Mouse (Mus musculus) ES-CJ7 (cell line): ENCODE measurements at regions not wholly inside any gene's neighbourhood (a gene's known extent, or its start where the extent isn't known, plus 50 kb on each side); places are given as distances from the start of the nearest gene placed in this dataset.

Experiments used
- DNase-seq: peaks from one replicate; pipeline ENCODE4 v3.0.0; 2011; ENCODE audit warnings: low read depth, low spot score

DNA sequence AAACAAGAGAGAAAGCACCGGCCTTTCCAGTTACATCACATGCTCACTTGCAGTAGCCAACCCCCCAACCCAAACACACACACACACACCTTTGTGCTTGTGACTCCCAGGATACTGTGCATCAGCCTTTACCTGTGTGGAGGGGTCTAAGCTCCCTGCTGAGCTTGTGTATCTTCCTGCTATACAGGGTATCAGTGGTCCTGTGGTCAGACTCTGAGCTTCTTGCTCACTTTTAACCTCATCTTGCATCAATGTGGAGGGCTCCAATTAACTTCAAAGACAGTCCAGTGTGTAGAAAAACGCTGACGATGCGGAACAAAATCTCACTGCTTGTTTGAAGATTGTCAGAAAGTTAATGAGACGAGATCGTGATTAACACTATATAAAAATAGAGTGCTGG, 71.4 kb upstream of the Gypa start:
- no peak for DNase-seq

DNA sequence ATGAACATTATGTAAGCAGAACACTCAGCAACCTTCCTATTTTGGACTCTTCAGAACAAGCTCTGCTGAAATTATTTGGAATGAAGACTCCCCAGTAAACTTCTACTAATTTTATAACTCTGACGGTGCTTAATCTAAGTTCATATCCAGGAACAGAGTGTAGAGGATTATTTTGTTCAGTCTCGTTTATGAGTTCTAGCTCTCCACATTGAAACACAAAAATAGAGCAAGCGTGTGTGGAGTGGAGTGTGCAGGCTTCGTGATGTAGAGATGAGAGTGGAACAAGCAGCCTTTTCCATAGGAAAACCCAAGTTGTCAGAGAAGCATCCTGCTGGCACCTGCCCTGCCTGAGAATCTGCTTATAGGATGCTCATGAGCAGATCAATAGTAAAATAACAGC, 77.5 kb upstream of the Gypa start:
- DNase-seq, result no peak

DNA sequence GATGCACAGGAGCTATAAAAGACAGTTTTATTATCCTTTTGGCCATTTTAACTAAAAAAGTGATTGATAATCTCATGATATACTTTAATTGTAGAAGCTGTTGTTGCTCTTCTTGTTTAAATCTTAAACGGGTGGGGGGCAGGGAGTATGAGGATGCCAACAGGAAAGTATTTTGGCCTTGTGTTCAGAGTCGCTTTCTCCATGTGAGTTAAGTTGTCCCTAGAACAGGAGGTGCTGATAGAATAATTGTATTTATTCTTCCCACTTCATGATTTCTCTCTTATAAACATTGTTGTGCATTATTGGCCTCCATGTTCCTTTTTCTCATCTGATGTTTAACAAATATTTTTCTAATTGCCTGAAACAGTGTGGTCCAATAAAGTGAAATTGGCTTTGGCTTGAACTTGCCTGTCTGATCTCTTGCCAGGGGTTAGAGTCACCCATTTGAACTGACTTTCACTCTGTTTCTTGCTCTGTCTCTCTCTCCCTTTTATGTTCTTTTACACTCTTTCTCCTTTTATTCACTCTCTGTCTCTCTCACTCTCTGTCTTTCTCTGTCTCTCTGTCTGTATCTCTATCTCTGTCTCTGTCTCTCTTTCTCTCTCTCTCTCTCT, 93.9 kb upstream of the Gypa start:
- DNase-seq, result no peak

DNA sequence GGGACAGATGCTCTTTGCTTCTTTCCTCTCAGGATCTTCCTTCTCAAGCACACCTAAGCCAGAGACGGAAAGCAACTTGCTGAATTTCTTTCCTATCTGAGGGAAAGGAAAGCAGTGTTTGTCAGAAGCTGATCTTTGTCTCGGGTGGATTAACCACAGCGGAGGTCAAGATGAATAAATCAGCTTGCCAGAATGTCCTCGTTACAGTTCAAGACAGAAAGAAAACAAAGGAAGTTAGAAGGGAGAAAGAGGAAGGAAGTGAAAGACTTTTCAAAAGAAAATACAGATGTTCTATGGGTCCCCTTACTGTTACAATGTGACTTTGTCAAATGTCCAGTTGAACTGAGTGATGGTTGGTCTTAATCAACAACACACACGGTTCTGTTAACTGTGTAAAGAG, 98.6 kb upstream of the Gypa start:
- DNase-seq, result no peak

DNA sequence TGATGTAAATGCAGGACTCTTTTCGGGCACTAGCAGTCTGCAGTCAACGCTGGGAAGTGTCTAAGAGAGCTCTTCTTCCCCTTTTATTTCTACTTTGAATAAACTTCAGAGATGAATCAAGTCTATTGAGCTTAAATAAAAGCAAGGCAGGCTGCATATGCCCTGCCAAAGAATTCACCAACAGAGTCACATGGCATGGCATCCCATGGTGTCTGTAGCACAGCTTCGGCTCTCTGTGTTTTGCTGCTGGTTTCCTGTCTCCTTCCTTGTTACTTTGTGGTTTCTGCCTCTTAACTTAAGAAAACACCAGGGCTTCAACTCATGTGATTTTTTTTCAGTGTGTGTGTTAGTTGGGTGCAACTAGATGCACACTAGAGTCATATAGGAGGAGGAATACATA, 100.5 kb upstream of the Gypa start:
- DNase-seq, result no peak

DNA sequence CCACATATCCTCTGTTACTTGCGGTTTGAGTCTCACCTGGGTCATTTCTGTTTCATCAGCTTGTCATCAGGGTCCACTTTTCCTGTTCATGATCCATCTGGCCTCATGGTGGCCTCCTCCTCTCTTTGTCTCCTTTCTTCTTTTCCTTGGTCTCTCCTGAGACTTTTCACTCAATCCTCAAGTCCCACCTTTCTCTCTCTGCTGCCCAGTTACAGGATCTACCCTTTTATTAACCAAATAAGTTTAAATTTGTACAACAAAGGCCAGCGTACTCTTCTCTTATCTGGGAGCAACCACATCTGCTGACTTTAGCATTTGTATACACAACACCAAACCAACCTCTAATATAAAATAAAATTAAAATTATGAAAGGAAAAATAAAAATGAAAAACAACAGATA, 124.4 kb upstream of the Gypa start:
- peak; percentile 72 for DNase-seq

DNA sequence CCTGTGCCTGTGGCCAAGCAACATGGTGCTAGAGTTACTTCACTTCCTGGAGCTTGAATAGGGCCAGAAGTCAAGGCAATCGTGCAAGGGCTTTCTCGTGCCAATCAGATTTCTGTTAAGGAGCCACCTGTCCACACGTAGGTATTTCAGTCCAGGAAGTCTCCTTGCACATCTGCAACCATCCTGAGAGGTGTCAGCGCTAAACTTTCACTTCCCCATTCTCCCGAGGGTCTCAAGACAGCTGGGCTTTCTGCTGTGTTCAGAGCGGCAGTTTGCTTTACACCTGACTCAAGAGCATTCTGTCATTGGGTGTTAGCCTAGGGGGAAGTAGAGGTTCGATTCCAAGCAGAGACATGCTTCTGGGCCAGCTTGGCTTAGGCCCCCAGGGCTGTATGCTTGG, 129.5 kb upstream of the Gypa start:
- peak; percentile 21 for DNase-seq

DNA sequence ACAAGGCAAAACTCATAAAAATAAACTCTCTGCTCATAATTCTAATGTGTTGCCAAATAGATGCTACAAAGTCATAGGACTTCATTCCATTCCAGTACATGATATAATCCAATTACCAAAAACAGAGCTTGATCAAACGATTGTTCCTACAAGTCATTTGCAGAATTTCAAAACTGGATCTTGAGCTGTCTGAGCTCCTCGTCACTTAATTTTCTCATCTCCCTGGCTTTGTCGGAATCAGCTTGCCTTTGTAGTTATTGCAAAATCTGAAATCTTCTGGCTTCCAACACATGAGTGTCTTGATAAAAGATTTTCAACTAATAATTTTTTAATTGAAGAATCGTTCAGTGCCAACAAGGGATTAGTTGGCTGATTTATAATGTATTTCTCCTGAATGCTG, 150.3 kb upstream of the Gypa start:
- no peak for DNase-seq

DNA sequence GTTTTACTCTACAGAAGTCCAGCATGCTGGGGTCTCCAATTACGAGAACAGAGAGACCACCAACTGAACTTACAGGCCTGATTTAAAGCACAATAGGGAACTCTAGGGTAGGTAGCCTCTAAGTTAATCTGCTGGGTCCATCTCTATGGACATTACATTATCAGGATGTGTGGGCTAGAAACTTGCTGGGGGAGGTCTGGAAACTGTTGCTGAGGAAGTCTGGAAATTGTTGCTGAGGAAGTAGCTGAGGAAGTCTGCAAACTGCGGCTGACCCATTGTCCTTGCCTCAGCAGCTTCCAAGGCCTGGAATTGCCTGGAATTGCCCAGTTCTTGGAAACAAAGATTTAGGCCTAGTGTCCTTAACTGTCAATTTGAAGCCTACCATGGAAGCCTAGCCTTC, 155.7 kb upstream of the Gypa start:
- no peak for DNase-seq

DNA sequence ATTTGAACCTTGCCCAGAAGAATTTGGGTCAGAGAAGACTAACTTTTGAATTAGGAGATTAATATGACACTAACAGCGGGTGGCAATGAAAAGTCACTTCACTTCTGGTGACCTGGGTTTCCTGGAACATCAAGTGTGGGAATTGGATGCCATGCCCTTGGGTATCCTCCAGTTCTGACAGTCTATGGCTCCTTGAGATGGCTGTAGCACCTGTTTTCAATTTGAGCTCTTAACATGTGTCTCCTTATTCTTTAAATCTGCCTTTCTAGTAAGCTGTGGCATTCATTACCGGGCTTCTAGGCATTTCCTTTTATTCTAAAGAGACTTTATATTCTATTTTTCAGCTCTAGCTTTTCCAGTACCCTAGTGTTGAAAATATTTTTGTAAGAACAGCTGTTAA, 164.9 kb upstream of the Gypa start:
- DNase-seq, result no peak

DNA sequence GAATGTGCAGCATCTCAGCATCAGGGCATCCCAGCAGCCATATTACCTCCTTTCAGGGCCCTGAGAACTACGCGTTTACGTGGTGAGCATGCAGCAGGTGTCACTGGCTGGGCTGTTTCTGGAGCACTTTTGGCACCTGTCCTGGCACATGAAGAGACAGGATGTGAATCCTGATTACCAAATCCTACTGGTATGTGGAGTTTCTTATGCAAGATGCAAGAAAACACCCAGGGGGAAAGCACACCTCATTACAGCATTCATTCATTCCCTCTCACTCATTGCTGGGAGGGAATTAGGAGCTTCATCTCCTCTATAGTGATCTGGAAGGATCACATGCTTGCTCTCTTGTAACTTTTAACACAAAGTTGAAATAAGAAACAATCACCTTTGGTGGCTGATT, 167.7 kb upstream of the Gypa start:
- DNase-seq, result no peak

DNA sequence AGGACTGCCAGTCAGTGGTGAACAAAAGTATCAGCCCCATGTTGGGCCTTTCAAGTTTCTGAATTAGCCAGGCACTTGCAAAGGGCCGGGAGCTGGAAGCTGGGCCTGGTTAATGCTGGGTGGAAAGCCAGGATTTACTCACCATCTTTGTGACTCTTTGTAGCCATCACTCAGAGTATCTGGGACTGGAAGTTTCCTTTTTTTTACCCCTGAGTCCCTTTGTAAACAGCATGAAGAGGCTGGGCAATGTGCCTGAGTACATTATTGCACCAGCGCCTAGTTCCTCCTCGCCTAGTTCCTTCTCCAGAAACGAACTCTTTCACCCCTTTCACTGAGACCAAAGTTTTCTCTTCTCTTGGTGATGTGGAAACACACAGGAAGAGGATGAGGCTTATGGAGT, 168.4 kb upstream of the Gypa start:
- DNase-seq, result no peak

DNA sequence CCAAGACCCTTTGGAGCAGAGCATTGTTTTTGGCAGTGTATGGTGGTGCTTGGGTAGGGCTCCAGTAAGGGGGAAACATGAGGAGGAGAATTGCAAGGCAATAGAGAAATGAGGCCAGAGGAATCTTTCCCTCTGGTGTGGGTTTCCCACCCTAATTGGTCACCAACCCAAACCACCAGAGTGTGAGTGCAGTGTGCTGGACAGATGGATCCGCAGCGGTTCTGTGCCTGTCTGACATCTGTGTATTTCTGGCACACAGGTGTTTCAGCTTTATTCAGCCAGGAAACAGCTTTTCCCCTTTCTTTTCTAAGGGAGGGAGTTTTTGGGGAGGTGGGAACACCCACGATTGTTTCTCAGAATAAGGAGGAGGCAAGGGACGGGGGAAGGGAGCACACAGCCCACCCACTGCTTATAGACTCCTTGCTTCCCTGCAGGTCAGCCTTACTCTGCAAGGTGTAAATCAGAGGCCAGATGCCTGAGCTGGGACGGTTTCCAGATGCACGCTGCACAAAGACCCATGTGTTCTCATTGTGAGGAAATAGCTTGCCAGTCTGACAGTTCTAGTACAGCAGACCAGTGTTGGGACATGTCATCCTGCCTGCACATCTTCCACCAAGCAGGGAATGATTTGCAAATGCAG, 175.2 kb upstream of the Gypa start:
- DNase-seq, result no peak

DNA sequence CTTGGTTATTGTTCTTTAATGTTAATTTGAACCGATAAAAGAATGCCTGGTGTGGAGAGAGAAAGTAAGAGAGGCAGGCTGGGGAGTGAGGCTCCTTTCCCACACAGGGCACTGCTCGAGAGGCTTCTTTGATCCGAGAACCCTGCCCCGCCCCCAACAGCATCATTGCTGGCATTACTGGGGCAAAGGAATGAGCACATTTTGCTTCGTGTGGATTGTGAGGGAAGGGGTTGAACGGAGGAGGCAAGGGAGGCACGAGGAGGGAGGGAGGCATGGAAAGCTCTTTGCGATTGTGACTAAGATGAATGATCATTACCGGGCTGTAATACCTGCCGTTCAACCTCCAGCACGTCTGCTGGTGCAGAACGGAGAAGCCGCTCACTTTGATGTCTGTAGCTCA, 178.2 kb upstream of the Gypa start:
- no peak for DNase-seq

DNA sequence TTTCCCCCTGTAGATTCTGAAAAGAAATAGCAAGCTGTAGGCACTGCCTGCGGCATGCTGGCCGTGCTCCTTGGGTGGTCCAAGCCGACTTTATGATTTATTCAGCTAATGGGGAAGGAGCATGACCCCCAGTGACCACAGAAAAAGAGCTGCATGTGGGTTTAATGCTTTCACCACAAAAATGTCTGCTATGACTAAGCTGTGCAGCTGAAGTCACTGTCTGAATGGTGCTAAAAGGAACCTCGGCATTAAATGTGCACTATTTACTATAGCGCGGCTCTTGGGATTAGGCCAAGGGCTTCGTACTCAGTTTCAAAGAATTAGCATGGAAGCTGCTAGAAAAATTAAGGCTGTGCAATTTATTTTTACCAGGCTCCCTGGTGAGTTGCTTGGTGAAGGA, 178.8 kb upstream of the Gypa start:
- no peak for DNase-seq

DNA sequence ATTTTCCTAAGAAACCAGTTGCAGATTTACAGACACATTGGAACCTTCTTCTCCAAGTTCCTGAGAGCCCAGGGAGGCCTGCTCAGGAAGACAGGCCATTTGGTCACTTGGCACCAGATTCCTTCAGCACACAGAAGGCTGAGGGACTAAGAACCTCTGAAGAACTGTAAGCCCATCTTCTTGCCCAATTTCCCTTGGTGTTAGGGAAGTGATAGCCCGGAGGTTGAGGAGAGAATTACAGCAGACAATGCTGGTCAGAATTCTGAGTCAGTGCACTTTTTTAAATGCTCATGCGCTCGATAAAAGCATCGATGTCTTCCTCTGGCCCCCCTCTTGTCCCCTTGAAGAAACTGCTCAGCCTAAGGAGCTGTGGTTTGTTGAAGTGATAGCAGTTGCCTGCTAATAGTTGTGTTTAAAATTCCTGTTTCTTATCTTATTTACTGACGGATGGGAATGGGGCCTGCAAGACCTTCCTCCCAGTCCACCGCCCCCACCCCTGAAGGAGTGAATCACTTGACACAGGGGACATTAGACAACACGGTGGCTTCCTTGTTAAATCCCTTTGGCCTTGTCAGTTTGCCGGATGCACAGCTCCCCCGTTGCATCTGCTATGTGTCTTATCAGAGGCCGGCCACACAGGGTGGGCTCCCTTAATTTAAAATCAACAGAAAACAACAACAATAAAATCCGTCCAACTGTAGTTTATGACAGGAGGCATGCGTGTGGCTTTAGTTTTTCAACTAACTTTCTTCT, 179.5 kb upstream of the Gypa start:
- DNase-seq, result no peak

DNA sequence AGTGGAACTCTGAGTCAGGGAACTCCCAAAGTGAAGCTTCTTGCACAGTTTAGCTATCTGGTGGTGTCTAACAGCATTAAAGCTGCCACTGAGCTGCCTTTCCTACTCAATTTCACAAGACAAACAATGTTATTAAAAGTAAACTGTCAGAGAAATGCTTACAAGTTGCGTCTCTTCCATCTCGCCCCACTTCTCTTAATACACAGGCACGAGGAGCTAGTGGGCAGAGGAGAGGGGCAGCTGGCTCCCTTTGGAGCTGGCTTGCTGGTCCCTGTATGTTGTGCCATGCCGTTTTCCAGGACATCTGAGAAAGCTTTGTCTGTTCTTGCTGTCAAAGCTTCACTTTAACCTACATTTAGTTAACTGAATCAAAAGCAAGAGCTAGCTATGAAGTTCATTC, 185.8 kb upstream of the Gypa start:
- DNase-seq, result no peak

DNA sequence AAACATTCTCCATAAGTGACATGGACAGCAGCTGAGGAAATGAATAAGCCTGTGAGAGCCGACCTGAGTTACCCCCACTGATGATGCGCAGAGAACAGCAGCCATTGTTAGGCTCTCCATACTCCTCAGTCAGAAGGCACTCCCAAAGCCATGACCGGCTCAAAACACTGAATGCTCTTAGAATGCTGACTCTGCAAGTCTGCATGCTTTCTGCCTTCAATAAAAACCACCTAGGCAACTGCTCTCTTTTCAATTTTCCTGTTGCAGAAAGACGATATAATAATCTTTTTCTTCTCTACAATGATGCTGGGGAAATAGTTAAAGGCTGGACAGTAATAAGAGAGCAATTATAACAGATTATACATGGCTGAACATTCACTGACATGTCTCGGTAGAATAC, 195.0 kb upstream of the Gypa start:
- DNase-seq, result no peak

DNA sequence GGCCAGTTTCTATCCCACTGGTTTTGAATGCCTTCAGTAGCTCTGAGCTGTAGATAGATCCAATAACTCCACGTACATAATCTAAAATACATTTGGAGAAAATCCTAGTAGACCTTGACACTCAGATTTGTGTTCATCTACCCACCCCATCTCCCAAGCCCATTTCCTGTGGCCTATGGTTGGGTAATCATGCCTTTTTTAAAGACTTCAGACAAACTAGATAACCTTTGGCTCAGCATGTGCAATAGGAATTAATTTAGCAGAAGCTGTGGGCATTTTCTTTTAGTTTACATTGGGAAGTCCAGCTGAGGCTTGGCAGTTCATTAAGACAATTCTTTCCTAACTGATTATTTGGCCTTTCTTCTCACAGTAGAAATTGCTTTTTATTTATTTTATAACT, 203.3 kb upstream of the Gypa start:
- no peak for DNase-seq

DNA sequence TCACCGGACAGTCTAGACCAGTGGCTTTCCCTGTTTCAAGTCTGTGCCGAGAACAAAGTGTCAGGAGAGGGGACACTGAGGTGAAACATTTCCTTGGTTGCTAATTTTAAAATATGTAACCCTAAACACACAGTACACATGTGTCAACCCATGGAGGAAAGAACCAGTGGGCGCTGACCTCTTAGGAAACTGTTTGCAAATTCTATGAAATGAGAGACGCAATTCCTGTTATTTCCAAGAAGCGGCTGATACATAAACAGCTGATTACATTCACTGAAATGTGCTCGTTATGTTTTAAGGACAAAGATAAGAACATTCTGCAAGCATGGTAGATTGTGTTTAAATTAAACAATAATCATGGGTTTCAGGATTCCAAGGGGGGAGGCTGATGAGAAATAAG, 204.3 kb upstream of the Gypa start:
- DNase-seq, result no peak

DNA sequence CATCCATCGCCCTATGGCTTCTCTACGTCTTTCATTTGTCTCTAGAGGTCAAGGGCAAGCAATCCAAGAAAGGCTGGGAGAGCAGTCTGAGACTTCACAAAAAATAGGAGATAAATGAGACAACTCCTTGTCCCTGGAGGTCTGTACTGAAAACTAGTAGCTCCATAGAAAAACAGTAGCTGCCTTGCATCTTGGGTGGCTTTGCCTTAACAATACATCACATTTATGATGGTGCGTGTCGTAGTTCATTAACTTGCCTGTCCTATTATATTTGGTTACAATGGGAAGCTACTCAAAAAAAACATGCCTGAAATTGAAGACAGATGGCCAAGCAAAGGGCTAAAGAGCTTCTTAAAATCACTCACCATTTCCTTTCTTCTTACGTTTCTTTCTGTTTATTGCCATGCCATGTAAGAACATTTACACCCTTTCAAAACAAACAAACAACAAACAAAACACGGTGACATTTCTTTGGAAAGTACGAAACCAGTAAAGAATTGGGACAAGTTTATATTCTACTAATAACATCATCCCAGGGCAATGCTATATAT, 211.2 kb upstream of the Hhip start:
- DNase-seq, result no peak

DNA sequence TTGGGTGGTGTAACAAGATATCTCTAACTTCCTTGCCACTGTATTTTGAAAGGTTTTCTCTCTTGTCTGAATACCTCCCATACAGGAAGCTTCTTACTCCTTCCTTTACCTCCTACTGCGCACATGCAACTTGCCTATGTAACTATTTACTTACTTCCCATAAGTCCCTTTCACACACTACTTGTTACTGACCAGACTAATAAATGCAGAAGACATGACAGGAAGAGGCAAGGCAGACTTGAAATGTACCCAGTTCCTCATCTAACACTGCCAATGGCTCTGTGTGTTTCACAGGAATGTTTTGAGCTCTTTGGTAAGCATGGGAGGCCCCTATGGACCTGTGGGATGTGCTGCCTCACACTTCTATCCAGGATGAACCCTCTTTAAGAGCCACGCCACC, 207.1 kb upstream of the Hhip start:
- no peak for DNase-seq

DNA sequence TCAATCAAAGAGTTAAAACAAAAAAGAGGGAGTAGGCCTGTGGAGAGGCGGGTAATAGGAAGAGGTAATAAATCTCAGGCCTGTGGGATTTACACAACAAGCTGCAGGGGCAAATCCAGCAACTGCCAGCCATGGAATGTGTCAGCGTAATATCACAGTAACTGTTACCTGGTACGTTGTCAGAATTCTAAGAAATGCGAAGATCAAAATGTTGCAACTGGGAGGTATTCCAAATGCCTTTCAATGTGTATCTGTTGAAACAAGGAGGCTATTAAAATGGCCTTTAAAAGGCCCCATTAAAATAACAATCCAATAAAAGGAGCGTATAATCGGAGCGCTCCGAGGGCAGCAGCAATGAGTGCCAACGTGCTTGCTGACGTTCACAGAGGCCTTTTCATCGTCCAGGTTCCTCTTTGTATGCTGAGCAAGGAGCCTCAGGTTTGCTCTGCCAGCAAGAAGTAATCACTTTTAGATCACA, 205.7 kb upstream of the Hhip start:
- no peak for DNase-seq
